Mouse (Mus musculus) gastrocnemius, adult 18-20 months (tissue): ENCODE data around the gene Cmc2. TPM values are rescaled to one million over a fixed set of nuclear protein-coding genes. Genes with fewer than 3 reads are reported as not detected.

Experiments
- DNase-seq: peaks from one replicate; pipeline ENCODE4 v3.0.0; 2021; ENCODE audit warnings: low spot score
- total RNA-seq, 2 experiments: library from RNA; stranded (reverse); gene quantifications; 2 replicates each; pipeline ENCODE4 v1.2.3; 2021

Gene Cmc2
- total RNA-seq, 2 experiments from 2014 or later = 25.8 to 28.3 TPM

GRCm38 (mm10) chr8:116921005-116921336, 284 bp downstream of the Cmc2 start:
- DNase-seq = no peak

- DNase-seq = no peak
Measured at GRCm38 (mm10) chr8:116905836-116906235, 15.4 kb downstream of the Cmc2 start.

- DNase-seq = no peak
Measured at GRCm38 (mm10) chr8:116905252-116905651, 16.0 kb downstream of the Cmc2 start.

GRCm38 (mm10) chr8:116904736-116905135, 16.5 kb downstream of the Cmc2 start:
- no peak for DNase-seq

GRCm38 (mm10) chr8:116895521-116895920, 25.7 kb downstream of the Cmc2 start:
- no peak for DNase-seq

DNA sequence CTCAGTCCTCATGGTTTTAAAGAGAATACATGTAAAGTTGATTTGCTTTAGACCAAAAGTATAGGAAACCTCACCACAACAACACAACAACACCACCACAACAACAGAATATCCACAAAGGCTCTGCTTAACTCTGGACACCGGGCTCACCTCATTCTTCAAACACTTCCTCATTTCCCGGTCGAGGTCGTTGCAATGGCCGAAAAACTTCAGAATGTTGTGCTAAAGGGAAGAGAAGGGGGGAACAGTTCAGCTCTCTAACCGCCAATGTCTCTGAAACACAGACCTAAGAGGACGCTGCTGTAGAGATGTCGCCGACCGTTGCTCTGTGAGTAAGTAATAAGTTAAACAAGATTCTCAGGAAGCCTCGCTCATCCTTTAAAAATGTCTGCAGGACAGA, 27.3 kb downstream of the Cmc2 start:
- no peak for DNase-seq

- no peak for DNase-seq
Measured at GRCm38 (mm10) chr8:116892636-116893035, 28.6 kb downstream of the Cmc2 start.

DNA sequence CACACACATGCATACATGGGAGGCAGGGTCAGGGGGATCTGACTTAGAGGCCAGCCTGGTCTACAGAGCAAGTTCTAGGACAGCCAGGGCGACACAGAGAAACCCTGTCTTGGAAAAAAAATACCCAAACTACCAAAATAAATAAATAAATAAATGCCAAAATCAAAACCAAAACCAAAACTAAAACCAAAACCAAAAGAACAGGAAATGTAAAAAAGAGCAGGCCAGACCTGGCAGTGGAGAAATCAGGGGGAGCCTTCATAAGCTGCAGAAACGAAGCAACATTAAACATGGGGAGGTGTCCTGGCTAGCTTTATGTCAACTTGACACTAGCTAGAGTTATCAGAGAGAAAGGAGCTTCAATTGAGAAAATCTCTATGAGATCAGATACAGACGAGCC, 29.1 kb downstream of the Cmc2 start:
- no peak for DNase-seq

GRCm38 (mm10) chr8:116891446-116891845, 29.8 kb downstream of the Cmc2 start:
- DNase-seq = no peak

GRCm38 (mm10) chr8:116887813-116888212, 33.4 kb downstream of the Cmc2 start:
- DNase-seq = no peak

GRCm38 (mm10) chr8:116881396-116881795, 39.9 kb downstream of the Cmc2 start:
- DNase-seq = no peak

GRCm38 (mm10) chr8:116875798-116876450, 45.3 kb downstream of the Cmc2 start:
- DNase-seq = no peak

- no peak for DNase-seq
Measured at GRCm38 (mm10) chr8:116873986-116874385, 47.3 kb downstream of the Cmc2 start.

- DNase-seq = no peak
Measured at GRCm38 (mm10) chr8:116873586-116873985, 47.7 kb downstream of the Cmc2 start.

GRCm38 (mm10) chr8:116872761-116873342, 48.4 kb downstream of the Cmc2 start:
- DNase-seq = peak; percentile 22

GRCm38 (mm10) chr8:116868699-116869098, 52.6 kb downstream of the Cmc2 start:
- peak; percentile 10 for DNase-seq

- DNase-seq = no peak
Measured at GRCm38 (mm10) chr8:116867321-116867720, 53.9 kb downstream of the Cmc2 start.

DNA sequence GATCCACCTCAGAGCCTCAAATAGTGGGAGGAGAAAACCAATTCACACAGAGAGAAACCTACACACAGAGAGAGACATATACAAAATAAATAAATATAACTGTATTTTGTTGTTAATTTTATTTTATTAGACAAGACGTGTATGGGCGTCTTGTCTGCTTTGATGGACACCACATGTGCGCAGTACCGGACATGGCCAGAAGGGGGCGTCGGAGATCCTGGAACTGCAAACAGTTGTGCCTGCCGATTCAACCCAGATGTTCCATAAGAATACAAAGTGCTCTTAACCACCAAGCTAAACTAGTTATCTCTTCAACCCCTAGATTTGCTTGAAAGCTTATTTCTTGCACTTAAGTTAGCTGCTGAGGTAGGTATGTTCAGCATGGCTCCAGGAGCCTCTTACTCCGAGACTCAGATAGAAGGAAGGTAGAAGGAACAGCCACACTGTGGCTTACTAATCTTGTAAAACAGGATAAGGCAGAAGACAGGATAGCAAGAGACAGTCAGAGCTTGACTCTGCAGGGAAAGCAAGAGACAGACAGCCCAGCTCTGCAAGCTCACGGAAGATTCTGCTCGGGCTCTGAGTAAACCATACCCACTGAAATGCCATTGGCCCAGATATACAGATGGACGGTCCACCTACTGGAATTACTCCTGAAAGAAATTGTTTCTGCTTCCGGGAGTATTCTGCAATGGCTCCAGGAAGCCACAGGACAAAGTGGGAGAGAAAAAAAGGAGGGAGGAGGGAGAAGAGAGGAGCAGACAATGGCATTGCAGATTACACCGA, 54.9 kb downstream of the Cmc2 start:
- peak; percentile 26 for DNase-seq

DNA sequence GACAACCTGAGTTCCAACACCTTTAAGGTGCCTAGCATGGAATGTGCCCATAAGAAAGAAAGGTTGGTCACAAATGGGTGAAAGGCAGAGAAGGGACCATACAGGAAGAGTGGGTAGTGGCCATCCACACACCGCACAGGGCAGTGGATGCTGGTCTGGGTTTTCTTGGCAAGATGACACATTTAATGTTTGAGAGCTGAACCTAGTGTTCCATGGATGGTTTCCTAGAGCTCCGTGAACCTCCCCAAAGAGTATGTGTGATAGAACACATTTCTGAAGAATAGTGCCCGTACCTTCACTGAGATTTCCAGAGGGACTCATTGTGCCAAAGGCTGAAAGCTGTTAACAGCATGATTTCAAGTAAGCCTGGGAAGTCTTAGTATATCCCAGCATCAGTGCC, 56.7 kb downstream of the Cmc2 start:
- DNase-seq = no peak

- no peak for DNase-seq
Measured at GRCm38 (mm10) chr8:116864022-116864387, 57.2 kb downstream of the Cmc2 start.

GRCm38 (mm10) chr8:116863357-116864021, 57.8 kb downstream of the Cmc2 start:
- DNase-seq = peak; percentile 86

GRCm38 (mm10) chr8:116862191-116862590, 59.1 kb downstream of the Cmc2 start:
- DNase-seq = no peak
